Mouse (Mus musculus): ENCODE results near the gene Dmpk. TPM values are rescaled to one million over a fixed set of nuclear protein-coding genes. Genes with fewer than 3 reads are reported as not detected.

Gene Dmpk
- total and polyA plus RNA-seq, 3 experiments, result 0.30 to 0.56 (median 0.36) TPM

DNA sequence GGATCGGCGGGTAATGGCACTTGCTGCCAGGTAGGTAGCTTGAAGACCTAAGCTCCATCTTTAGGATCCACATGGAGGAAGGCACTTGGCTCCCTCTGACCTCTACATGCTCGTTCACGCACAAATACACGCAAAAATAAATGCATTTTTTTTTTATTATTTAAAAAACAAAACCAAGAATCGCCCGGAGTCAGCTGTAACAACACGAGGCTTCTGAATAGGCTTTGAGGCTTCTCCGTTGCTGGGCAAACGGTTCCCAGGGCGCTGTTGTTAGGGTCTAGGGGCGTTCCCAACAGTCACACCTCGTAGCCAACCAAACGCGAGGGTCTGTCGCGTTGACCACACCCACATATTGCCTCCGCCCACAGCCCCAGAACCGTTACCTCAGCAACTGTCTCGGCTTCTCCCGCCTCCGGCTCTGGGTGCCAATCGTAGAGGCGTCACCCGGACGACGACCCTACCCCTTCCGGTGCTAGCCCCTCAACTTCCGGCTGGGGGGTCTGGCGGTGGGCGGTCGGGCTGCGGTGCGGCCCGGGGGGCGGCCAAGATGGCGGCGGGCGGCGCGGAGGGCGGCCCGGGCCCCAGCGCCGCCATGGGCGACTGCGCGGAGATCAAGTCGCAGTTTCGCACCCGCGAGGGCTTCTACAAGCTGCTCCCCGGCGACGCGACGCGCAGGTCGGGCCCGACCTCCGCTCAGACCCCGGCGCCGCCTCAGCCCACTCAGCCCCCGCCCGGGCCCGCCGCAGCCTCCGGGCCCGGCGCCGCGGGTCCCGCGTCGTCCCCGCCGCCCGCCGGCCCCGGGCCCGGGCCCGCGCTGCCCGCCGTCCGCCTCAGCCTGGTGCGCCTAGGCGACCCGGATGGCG, 7.7 kb upstream of the Dmpk start, which contains the start of gene Dmwd:
Dmwd (plus strand) TSS at position 505 of the 863 bp plus-strand sequence.
- Histone ChIP-seq H3K4me1 (ENCODE audit: control insufficient read depth in 1 of 2, insufficient read depth in 2 of 2) (peaks cover 18 to 26% of the 10 kb centered on the region in 2 experiments), H3K4me3 (replicated peaks in 1 of 3; ENCODE audit: low read depth in 2 of 3, low read length in 2 of 3, poor library complexity in 1 of 3) (no peak within 1 kb of the TSS), H3K36me3 (replicated peaks in 1 of 2; ENCODE audit: control insufficient read depth in 1 of 2, insufficient read depth in 1 of 2, low read length in 1 of 2) (no peaks in the 10 kb centered on the region), H3K9ac (ENCODE audit: insufficient read depth, low read depth) (no peak within 1 kb of the TSS), H3K9me3 (replicated peaks; ENCODE audit: low read length) (peaks cover 39% of the 10 kb centered on the region), H3K4me2 (ENCODE audit: insufficient read depth, low read depth, poor library complexity, severe bottlenecking) (no peak within 1 kb of the TSS), H3K27me3 (replicated peaks) (peaks cover 68% of the 10 kb centered on the region), H3K27ac (ENCODE audit: insufficient read depth, low read depth) (no peak within 1 kb of the TSS), H3K79me2 (replicated peaks; ENCODE audit: control insufficient read depth, extremely low read depth, insufficient read depth, poor library complexity, severe bottlenecking) (no peaks in the 10 kb centered on the region)
- dilution Hi-C loops (cut with MboI; ENCODE audit: extremely low pct_ligation_motif_present, extremely low pct_unique_long_range_greater_than_20kb, low sequenced_read_pairs), result no loop called here
- no peak for TF ChIP-seq GABPA (IDR thresholded peaks at IDR 0.05; ENCODE audit: insufficient replicate concordance, low read depth, low read length)
- no peak for DNase-seq (ENCODE audit: extremely low read depth)
- in situ Hi-C loops (cut with MboI; ENCODE audit: low pct_ligation_motif_present, low pct_unique_long_range_greater_than_20kb, low sequenced_read_pairs), result no loop called here

GRCm38 (mm10) chr7:19076586-19076991, 7.1 kb upstream of the Dmpk start:
- Histone ChIP-seq H3K36me3 (replicated peaks in 1 of 2; ENCODE audit: control insufficient read depth in 1 of 2, insufficient read depth in 1 of 2, low read length in 1 of 2) (no peaks in the 10 kb centered on the region), H3K27me3 (replicated peaks) (peaks cover 74% of the 10 kb centered on the region), H3K9ac (ENCODE audit: insufficient read depth, low read depth) (no peak overlapping the region), H3K4me3 (replicated peaks in 1 of 3; ENCODE audit: low read depth in 2 of 3, low read length in 2 of 3, poor library complexity in 1 of 3) (no peak overlapping the region), H3K79me2 (replicated peaks; ENCODE audit: control insufficient read depth, extremely low read depth, insufficient read depth, poor library complexity, severe bottlenecking) (no peaks in the 10 kb centered on the region), H3K4me1 (ENCODE audit: control insufficient read depth in 1 of 2, insufficient read depth in 2 of 2) (peaks cover 18 to 32% of the 10 kb centered on the region in 2 experiments), H3K9me3 (replicated peaks; ENCODE audit: low read length) (peaks cover 39% of the 10 kb centered on the region), H3K4me2 (ENCODE audit: insufficient read depth, low read depth, poor library complexity, severe bottlenecking) (no peak overlapping the region), H3K27ac (ENCODE audit: insufficient read depth, low read depth) (no peak overlapping the region)
- dilution Hi-C loops (cut with MboI; ENCODE audit: extremely low pct_ligation_motif_present, extremely low pct_unique_long_range_greater_than_20kb, low sequenced_read_pairs), result no loop called here
- TF ChIP-seq JUND (conservative IDR thresholded peaks at IDR 0.05; ENCODE audit: low read depth, low read length) (no peak), UBTF (IDR thresholded peaks at IDR 0.05; ENCODE audit: low read depth, low read length) (no peak), SMC3 (IDR thresholded peaks at IDR 0.05; ENCODE audit: low read depth, low read length) (no peak), ZKSCAN1 (IDR thresholded peaks at IDR 0.05; ENCODE audit: borderline replicate concordance, low read depth, low read length) (no peak), KAT2A (IDR thresholded peaks at IDR 0.05; ENCODE audit: insufficient replicate concordance, low read length) (no peak), ETS1 (conservative IDR thresholded peaks at IDR 0.05; ENCODE audit: low read depth, low read length) (no peak), EP300 (IDR thresholded peaks at IDR 0.05; ENCODE audit: low read length) (no peak), ZNF384 (IDR thresholded peaks at IDR 0.05; ENCODE audit: low read depth, low read length) (no peak), POLR2AphosphoS2 (IDR thresholded peaks at IDR 0.05; ENCODE audit: low read depth, low read length) (no peak), CTCF (conservative IDR thresholded peaks at IDR 0.05 in 1 of 2, IDR thresholded peaks at IDR 0.05 in 1 of 2; ENCODE audit: low read depth in 2 of 2, low read length in 2 of 2) (no peak), BHLHE40 (IDR thresholded peaks at IDR 0.05; ENCODE audit: low read depth, low read length) (no peak)
- in situ Hi-C loops (cut with MboI; ENCODE audit: low pct_ligation_motif_present, low pct_unique_long_range_greater_than_20kb, low sequenced_read_pairs), result no loop called here
- DNase-seq (ENCODE audit: extremely low read depth), result no peak

GRCm38 (mm10) chr7:19077761-19078160, 5.9 kb upstream of the Dmpk start:
- H3K36me3 ChIP-seq (replicated peaks in 1 of 2; ENCODE audit: control insufficient read depth in 1 of 2, insufficient read depth in 1 of 2, low read length in 1 of 2), result no peaks in the 10 kb centered on the region
- dilution Hi-C loops (cut with MboI; ENCODE audit: extremely low pct_ligation_motif_present, extremely low pct_unique_long_range_greater_than_20kb, low sequenced_read_pairs), result no loop called here
- no peak overlapping the region for H3K27ac ChIP-seq (ENCODE audit: insufficient read depth, low read depth)
- TF ChIP-seq NRF1 (IDR thresholded peaks at IDR 0.05; ENCODE audit: low read depth, low read length), result no peak
- no peak for TF ChIP-seq USF1 (IDR thresholded peaks at IDR 0.05; ENCODE audit: low read depth, low read length)
- TF ChIP-seq ELF1 (IDR thresholded peaks at IDR 0.05; ENCODE audit: low read depth, low read length), result 0 out of 2 replicates have a peak, but pooled peaks have one; percentile 17
- TF ChIP-seq SMC3 (IDR thresholded peaks at IDR 0.05; ENCODE audit: low read depth, low read length), result no peak
- no peak for TF ChIP-seq PAX5 (IDR thresholded peaks at IDR 0.05; ENCODE audit: low read length)
- peak; percentile 96 for TF ChIP-seq MAZ (IDR thresholded peaks at IDR 0.05; ENCODE audit: low read depth, low read length)
- no peak for TF ChIP-seq CHD1 (IDR thresholded peaks at IDR 0.05; ENCODE audit: low read depth, low read length)
- no peak for TF ChIP-seq E2F4 (IDR thresholded peaks at IDR 0.05; ENCODE audit: insufficient replicate concordance, low read depth, low read length)
- peak; percentile 75 for TF ChIP-seq IRF4 (IDR thresholded peaks at IDR 0.05; ENCODE audit: low read depth, low read length)
- TF ChIP-seq MXI1 (IDR thresholded peaks at IDR 0.05; ENCODE audit: low read depth, low read length), result no peak
- TF ChIP-seq KAT2A (IDR thresholded peaks at IDR 0.05; ENCODE audit: insufficient replicate concordance, low read length), result no peak
- TF ChIP-seq POLR2AphosphoS2 (IDR thresholded peaks at IDR 0.05; ENCODE audit: low read depth, low read length), result no peak
- no peak for TF ChIP-seq ZMIZ1 (IDR thresholded peaks at IDR 0.05; ENCODE audit: low read depth, low read length)
- TF ChIP-seq NELFE (IDR thresholded peaks at IDR 0.05; ENCODE audit: low read depth, low read length), result no peak
- peak; percentile 95 for TF ChIP-seq TCF12 (IDR thresholded peaks at IDR 0.05; ENCODE audit: low read depth, low read length)

More at GRCm38 (mm10) chr7:19077761-19078160, 5.9 kb upstream of the Dmpk start:
- Histone ChIP-seq H3K9ac (ENCODE audit: insufficient read depth, low read depth) (no peak overlapping the region), H3K27me3 (replicated peaks) (peaks cover 82% of the 10 kb centered on the region), H3K79me2 (replicated peaks; ENCODE audit: control insufficient read depth, extremely low read depth, insufficient read depth, poor library complexity, severe bottlenecking) (no peaks in the 10 kb centered on the region), H3K4me3 (replicated peaks in 1 of 3; ENCODE audit: low read depth in 2 of 3, low read length in 2 of 3, poor library complexity in 1 of 3) (no peak overlapping the region), H3K4me1 (ENCODE audit: control insufficient read depth in 1 of 2, insufficient read depth in 2 of 2) (peaks cover 18 to 38% of the 10 kb centered on the region in 2 experiments), H3K9me3 (replicated peaks; ENCODE audit: low read length) (peaks cover 39% of the 10 kb centered on the region), H3K4me2 (ENCODE audit: insufficient read depth, low read depth, poor library complexity, severe bottlenecking) (peak overlapping the region; percentile 39; the same call in 1 of the 2 replicates)
- peak; percentile 79 for DNase-seq (ENCODE audit: extremely low read depth)
- in situ Hi-C loops (cut with MboI; ENCODE audit: low pct_ligation_motif_present, low pct_unique_long_range_greater_than_20kb, low sequenced_read_pairs), result no loop called here

Measured in CH12.LX (cell line).